Mouse (Mus musculus) liver, embryonic 16.5 days (tissue): ENCODE results near the gene Scube3. TPM values are rescaled to one million over a fixed set of nuclear protein-coding genes. Genes with fewer than 3 reads are reported as not detected.
A peak's percentile ranks its signal among the peaks of the same experiment; 100 is the strongest.

ENCODE experiments used
- ATAC-seq: fragments of 200-750 bp; cut with Nextera tagmentation; 2 replicates; pipeline ENCODE4 v1.8.0; 2017; ENCODE audit warnings: low read depth, mild to moderate bottlenecking, moderate number of reproducible peaks, moderate library complexity
- H3K27ac ChIP-seq: fragments of 300-500 bp; sonication (generic); 2 replicates; pipeline ENCODE4 v1.5.1; 2014; ENCODE audit warnings: mild to moderate bottlenecking, low read length
- H3K27me3 ChIP-seq: fragments of 300-500 bp; sonication (generic); 2 replicates; pipeline ENCODE4 v1.6.1; 2014; ENCODE audit warnings: low read depth, low read length, mixed read lengths; ENCODE audit not compliant: control insufficient read depth, insufficient read depth
- H3K36me3 ChIP-seq: fragments of 300-500 bp; sonication (generic); 2 replicates; pipeline ENCODE4 v1.6.1; 2014; ENCODE audit warnings: mild to moderate bottlenecking; ENCODE audit not compliant: control insufficient read depth, insufficient read depth
- H3K4me1 ChIP-seq: fragments of 300-500 bp; sonication (generic); 2 replicates; pipeline ENCODE4 v1.6.1; 2014; ENCODE audit warnings: low read depth, low read length, mixed read lengths; ENCODE audit not compliant: control insufficient read depth
- H3K4me2 ChIP-seq: fragments of 300-500 bp; sonication (generic); 2 replicates; pipeline ENCODE4 v1.6.1; 2014; ENCODE audit warnings: low read depth, low read length, mixed read lengths
- H3K4me3 ChIP-seq: fragments of 300-500 bp; sonication (generic); 2 replicates; pipeline ENCODE4 v1.5.1; 2014; ENCODE audit warnings: low read depth, mild to moderate bottlenecking, low read length
- H3K9ac ChIP-seq: fragments of 300-500 bp; sonication (generic); 2 replicates; pipeline ENCODE4 v1.6.1; 2014; ENCODE audit warnings: low read depth, low read length
- H3K9me3 ChIP-seq: fragments of 300-500 bp; sonication (generic); replicated peaks from 2 replicates; pipeline ENCODE4 v1.6.1; 2016; ENCODE audit warnings: low read length; ENCODE audit not compliant: control insufficient read depth
- WGBS: fragments of 180-500 bp; shearing (Covaris S2); extraction: QIAGEN DNeasy Blood & Tissue Kit; methylation state at CpG from one replicate; pipeline ENCODE4 v1.1.7; 2014; ENCODE audit not compliant: insufficient replicate concordance; 5-methylcytosine and 5-hydroxymethylcytosine counted together
- polyA plus RNA-seq: library from polyadenylated mRNA; unstranded; fragments of >200 nt; fragmentation: Nextera tagmentation; extraction: Ambion mirVana; gene quantifications from 2 replicates; pipeline ENCODE4 v1.2.1, GENCODE M21; 2015

The Scube3 gene
- polyA plus RNA-seq: 0.12 and 0.21 TPM in 2 replicates

- Histone ChIP-seq H3K27ac (no peak within 1 kb of the TSS), H3K4me3 (peak within 1 kb of the TSS; percentile 50), H3K9ac (no peak within 1 kb of the TSS), H3K9me3 (no peaks in the 10 kb centered on the region), H3K27me3 (peaks cover 59% of the 10 kb centered on the region), H3K36me3 (no peaks in the 10 kb centered on the region), H3K4me2 (peak within 1 kb of the TSS; percentile 78), H3K4me1 (peaks cover 2% of the 10 kb centered on the region; the same call in 1 of the 2 replicates)
- no peak for ATAC-seq
- WGBS: under 1% methylated on average over 64 of the region's 97 CpGs
Measured at GRCm38 (mm10) chr17:28141771-28142699, at the start of gene Scube3. TSS of gene Scube3 (plus strand) at chr17:28142141.

- 81% methylated on average over 2 of the region's 2 CpGs for WGBS
- Histone ChIP-seq H3K9ac (no peak overlapping the region), H3K4me3 (no peak overlapping the region), H3K36me3 (no peaks in the 10 kb centered on the region), H3K9me3 (no peaks in the 10 kb centered on the region; the same call in 1 of the 2 replicates), H3K27me3 (no peaks in the 10 kb centered on the region), H3K27ac (no peak overlapping the region), H3K4me2 (no peak overlapping the region), H3K4me1 (no peaks in the 10 kb centered on the region)
- no peak for ATAC-seq
Measured at GRCm38 (mm10) chr17:28092297-28092696, 49.6 kb upstream of the Scube3 start.

- Histone ChIP-seq H3K36me3 (no peaks in the 10 kb centered on the region), H3K4me2 (no peak overlapping the region), H3K4me3 (no peak overlapping the region), H3K27me3 (no peaks in the 10 kb centered on the region), H3K9ac (no peak overlapping the region), H3K27ac (no peak overlapping the region), H3K9me3 (no peaks in the 10 kb centered on the region; the same call in 1 of the 2 replicates), H3K4me1 (no peaks in the 10 kb centered on the region)
- 71% methylated on average over 3 of the region's 3 CpGs for WGBS
- ATAC-seq: no peak
Measured at GRCm38 (mm10) chr17:28093837-28094236, 48.1 kb upstream of the Scube3 start.

- Histone ChIP-seq H3K4me3 (no peak overlapping the region), H3K4me1 (no peaks in the 10 kb centered on the region), H3K4me2 (no peak overlapping the region), H3K27me3 (no peaks in the 10 kb centered on the region), H3K36me3 (no peaks in the 10 kb centered on the region), H3K9ac (no peak overlapping the region), H3K9me3 (no peaks in the 10 kb centered on the region; the same call in 1 of the 2 replicates), H3K27ac (no peak overlapping the region)
- no peak for ATAC-seq
- WGBS: 62% methylated on average over 10 of the region's 10 CpGs
Measured at GRCm38 (mm10) chr17:28096418-28096817, 45.5 kb upstream of the Scube3 start.

GRCm38 (mm10) chr17:28097308-28097707, 44.6 kb upstream of the Scube3 start:
- Histone ChIP-seq H3K27ac (no peak overlapping the region), H3K4me2 (no peak overlapping the region), H3K9ac (no peak overlapping the region), H3K27me3 (no peaks in the 10 kb centered on the region), H3K36me3 (no peaks in the 10 kb centered on the region), H3K4me3 (no peak overlapping the region), H3K4me1 (no peaks in the 10 kb centered on the region), H3K9me3 (no peaks in the 10 kb centered on the region; the same call in 1 of the 2 replicates)
- WGBS: 71% methylated on average over 13 of the region's 13 CpGs
- no peak for ATAC-seq

- Histone ChIP-seq H3K4me1 (no peaks in the 10 kb centered on the region), H3K27me3 (no peaks in the 10 kb centered on the region), H3K27ac (no peak overlapping the region), H3K4me3 (no peak overlapping the region), H3K36me3 (no peaks in the 10 kb centered on the region), H3K9me3 (no peaks in the 10 kb centered on the region), H3K9ac (no peak overlapping the region), H3K4me2 (no peak overlapping the region)
- 63% methylated on average over 3 of the region's 3 CpGs for WGBS
- ATAC-seq: no peak
Measured at GRCm38 (mm10) chr17:28099086-28099485, 42.9 kb upstream of the Scube3 start.

- WGBS: 45% methylated on average over 1 of the region's 1 CpGs
- H3K9me3 ChIP-seq: no peaks in the 10 kb centered on the region
- H3K4me2 ChIP-seq: no peak overlapping the region
- no peaks in the 10 kb centered on the region for H3K4me1 ChIP-seq
- ATAC-seq: no peak
- H3K27ac ChIP-seq: no peak overlapping the region
- no peaks in the 10 kb centered on the region for H3K27me3 ChIP-seq
- H3K36me3 ChIP-seq: no peaks in the 10 kb centered on the region
- H3K4me3 ChIP-seq: no peak overlapping the region
- H3K9ac ChIP-seq: no peak overlapping the region
Measured at GRCm38 (mm10) chr17:28100669-28101068, 41.3 kb upstream of the Scube3 start.

GRCm38 (mm10) chr17:28101284-28101887, 40.6 kb upstream of the Scube3 start:
- ATAC-seq: no peak
- no peaks in the 10 kb centered on the region for H3K9me3 ChIP-seq
- H3K27me3 ChIP-seq: no peaks in the 10 kb centered on the region
- H3K4me2 ChIP-seq: no peak overlapping the region
- no peak overlapping the region for H3K4me3 ChIP-seq
- 48% methylated on average over 12 of the region's 12 CpGs for WGBS
- no peak overlapping the region for H3K9ac ChIP-seq
- H3K27ac ChIP-seq: no peak overlapping the region
- no peaks in the 10 kb centered on the region for H3K36me3 ChIP-seq
- H3K4me1 ChIP-seq: no peaks in the 10 kb centered on the region

GRCm38 (mm10) chr17:28101902-28102319, 40.0 kb upstream of the Scube3 start:
- Histone ChIP-seq H3K4me2 (no peak overlapping the region), H3K4me1 (no peaks in the 10 kb centered on the region), H3K4me3 (no peak overlapping the region), H3K27me3 (no peaks in the 10 kb centered on the region), H3K9me3 (no peaks in the 10 kb centered on the region), H3K9ac (no peak overlapping the region), H3K36me3 (no peaks in the 10 kb centered on the region), H3K27ac (no peak overlapping the region)
- 45% methylated on average over 10 of the region's 10 CpGs for WGBS
- ATAC-seq: no peak
